Mouse (Mus musculus) CH12.LX (cell line): Measurements from ENCODE around the gene Angel2. TPM values are rescaled to one million over a fixed set of nuclear protein-coding genes. Genes with fewer than 3 reads are reported as not detected.
A peak's percentile ranks its signal among the peaks of the same experiment; 100 is the strongest.

Experiments used
- DNase-seq: peaks from one replicate; pipeline ENCODE4 v3.0.0-alpha.2; 2013; ENCODE audit errors: extremely low read depth
- H3K27ac ChIP-seq: 2 replicates; pipeline ENCODE4 v1.5.1; 2012; ENCODE audit warnings: low read depth, mild to moderate bottlenecking, control low read depth, moderate library complexity; ENCODE audit not compliant: insufficient read depth
- H3K27me3 ChIP-seq: replicated peaks from 2 replicates; pipeline ENCODE3; 2012; ENCODE audit warnings: inconsistent platforms
- H3K36me3 ChIP-seq, 2 experiments: replicated peaks in 1 of 2; 2 replicates each; pipeline versions ENCODE3 to v1.6.1; 2012; ENCODE audit warnings: inconsistent platforms in 1 of 2, low read length in 1 of 2, mild to moderate bottlenecking in 1 of 2, mixed read lengths in 1 of 2, moderate library complexity in 1 of 2; ENCODE audit not compliant: control insufficient read depth in 1 of 2, insufficient read depth in 1 of 2
- H3K4me1 ChIP-seq, 2 experiments: 2 replicates each; pipeline ENCODE4 v1.6.1; 2012; ENCODE audit warnings: inconsistent platforms in 1 of 2, moderate library complexity in 1 of 2; ENCODE audit not compliant: insufficient read depth in 2 of 2, control insufficient read depth in 1 of 2
- H3K4me2 ChIP-seq: 2 replicates; pipeline ENCODE4 v1.6.1; 2012; ENCODE audit warnings: low read depth, mild to moderate bottlenecking, control low read depth; ENCODE audit not compliant: poor library complexity, insufficient read depth, severe bottlenecking
- H3K4me3 ChIP-seq, 3 experiments: fragments of 150-350 bp in 1 of 3; sonication (generic) in 1 of 3; replicated peaks in 1 of 3; 2 replicates each; pipeline versions ENCODE3 to v1.5.1; 2011 to 2012; ENCODE audit warnings: low read depth in 2 of 3, low read length in 2 of 3, mild to moderate bottlenecking in 2 of 3, moderate library complexity in 2 of 3, control low read depth in 1 of 3, improper control_type of control experiment in 1 of 3, inconsistent platforms in 1 of 3, mixed read lengths in 1 of 3; ENCODE audit not compliant: poor library complexity in 1 of 3
- H3K79me2 ChIP-seq: replicated peaks from 2 replicates; pipeline ENCODE4 v1.6.1; 2012; ENCODE audit warnings: mild to moderate bottlenecking, moderate library complexity; ENCODE audit not compliant: control insufficient read depth, poor library complexity, insufficient read depth, severe bottlenecking; ENCODE audit errors: extremely low read depth
- H3K9ac ChIP-seq: 2 replicates; pipeline ENCODE4 v1.6.1; 2012; ENCODE audit warnings: low read depth, mild to moderate bottlenecking, control low read depth, moderate library complexity; ENCODE audit not compliant: insufficient read depth
- H3K9me3 ChIP-seq: replicated peaks from 2 replicates; pipeline ENCODE3; 2012; ENCODE audit warnings: low read length, inconsistent platforms, mixed read lengths
- CHD1 ChIP-seq: IDR thresholded peaks from 2 replicates; pipeline ENCODE4 v1.6.1; 2012; ENCODE audit warnings: low read depth, low read length, improper control_type of control experiment, inconsistent platforms
- CHD2 ChIP-seq: IDR thresholded peaks from 2 replicates; pipeline ENCODE4 v1.6.1; 2011; ENCODE audit warnings: low read length, improper control_type of control experiment
- CTCF ChIP-seq, 2 experiments: IDR thresholded peaks in 1 of 2; conservative IDR thresholded peaks in 1 of 2; 2 replicates each; pipeline ENCODE4 v1.5.1; 2011 to 2012; ENCODE audit warnings: low read depth in 2 of 2, low read length in 2 of 2, improper control_type of control experiment in 1 of 2, inconsistent platforms in 1 of 2, mild to moderate bottlenecking in 1 of 2, moderate library complexity in 1 of 2
- E2F4 ChIP-seq: IDR thresholded peaks from 2 replicates; pipeline ENCODE4 v1.6.1; 2011; ENCODE audit warnings: low read depth, low read length, improper control_type of control experiment; ENCODE audit not compliant: insufficient replicate concordance
- EP300 ChIP-seq: IDR thresholded peaks from 2 replicates; pipeline ENCODE4 v1.6.1; 2011; ENCODE audit warnings: low read length, improper control_type of control experiment
- GABPA ChIP-seq: IDR thresholded peaks from 2 replicates; pipeline ENCODE4 v1.6.1; 2012; ENCODE audit warnings: low read depth, low read length, improper control_type of control experiment, inconsistent platforms; ENCODE audit not compliant: insufficient replicate concordance
- HCFC1 ChIP-seq: IDR thresholded peaks from 2 replicates; pipeline ENCODE4 v1.6.1; 2012; ENCODE audit warnings: low read depth, mild to moderate bottlenecking, inconsistent platforms, low read length, improper control_type of control experiment
- IRF4 ChIP-seq: IDR thresholded peaks from 2 replicates; pipeline ENCODE4 v1.6.1; 2014; ENCODE audit warnings: low read depth, mild to moderate bottlenecking, inconsistent platforms, low read length, improper control_type of control experiment
- JUND ChIP-seq: conservative IDR thresholded peaks from 2 replicates; pipeline ENCODE4 v1.6.1; 2011; ENCODE audit warnings: low read depth, low read length, improper control_type of control experiment
- MEF2A ChIP-seq: IDR thresholded peaks from 2 replicates; pipeline ENCODE4 v1.6.1; 2014; ENCODE audit warnings: low read depth, mild to moderate bottlenecking, inconsistent platforms, low read length, improper control_type of control experiment, borderline replicate concordance
- MXI1 ChIP-seq: IDR thresholded peaks from 2 replicates; pipeline ENCODE4 v1.6.1; 2011; ENCODE audit warnings: mild to moderate bottlenecking, low read depth, low read length, improper control_type of control experiment
- NRF1 ChIP-seq: IDR thresholded peaks from 2 replicates; pipeline ENCODE4 v1.6.1; 2014; ENCODE audit warnings: low read depth, mild to moderate bottlenecking, inconsistent platforms, low read length, improper control_type of control experiment, moderate library complexity
- PAX5 ChIP-seq: IDR thresholded peaks from 2 replicates; pipeline ENCODE4 v1.6.1; 2012; ENCODE audit warnings: low read length, inconsistent platforms, mixed read lengths
- POLR2A ChIP-seq: IDR thresholded peaks from 2 replicates; pipeline ENCODE4 v1.6.1; 2011; ENCODE audit warnings: low read depth, mild to moderate bottlenecking, improper control_type of control experiment, low read length
- POLR2AphosphoS2 ChIP-seq: IDR thresholded peaks from 2 replicates; pipeline ENCODE4 v1.6.1; 2011; ENCODE audit warnings: low read depth, low read length, improper control_type of control experiment
- RAD21 ChIP-seq: IDR thresholded peaks from 2 replicates; pipeline ENCODE4 v1.6.1; 2011; ENCODE audit warnings: low read depth, mild to moderate bottlenecking, low read length, improper control_type of control experiment, moderate library complexity
- SIN3A ChIP-seq: IDR thresholded peaks from 2 replicates; pipeline ENCODE4 v1.6.1; 2012; ENCODE audit warnings: low read length, improper control_type of control experiment, inconsistent platforms
- SMC3 ChIP-seq: IDR thresholded peaks from 2 replicates; pipeline ENCODE4 v1.6.1; 2011; ENCODE audit warnings: low read depth, low read length, improper control_type of control experiment
- TCF12 ChIP-seq: IDR thresholded peaks from 2 replicates; pipeline ENCODE4 v1.6.1; 2014; ENCODE audit warnings: low read depth, mild to moderate bottlenecking, inconsistent platforms, low read length, improper control_type of control experiment
- ZMIZ1 ChIP-seq: IDR thresholded peaks from 2 replicates; pipeline ENCODE4 v1.6.1; 2012; ENCODE audit warnings: low read depth, mild to moderate bottlenecking, inconsistent platforms, low read length, improper control_type of control experiment
- ZNF384 ChIP-seq: IDR thresholded peaks from 2 replicates; pipeline ENCODE4 v1.6.1; 2012; ENCODE audit warnings: low read depth, low read length, improper control_type of control experiment, inconsistent platforms
- dilution Hi-C: fragments of 300-500 bp; cut with MboI; formaldehyde crosslinking; loops from 2 replicates; pipeline ENCODE4 v1.14.3; 2020; ENCODE audit warnings: low sequenced_read_pairs; ENCODE audit not compliant: extremely low pct_unique_long_range_greater_than_20kb, extremely low pct_ligation_motif_present
- in situ Hi-C: fragments of 300-500 bp; cut with MboI; formaldehyde crosslinking; loops from 3 replicates; pipeline ENCODE4 v1.14.3; 2019; ENCODE audit warnings: low sequenced_read_pairs, low pct_ligation_motif_present, low pct_unique_long_range_greater_than_20kb, mixed read lengths
- polyA plus RNA-seq: library from polyadenylated mRNA; unstranded; fragments of >175 nt; gene quantifications from 2 replicates; pipeline ENCODE4 v1.2.1, GENCODE M21; 2012; ENCODE audit warnings: low read depth; ENCODE audit not compliant: insufficient read length
- total RNA-seq, 2 experiments: library from RNA; depleted of rRNA; stranded (reverse); fragments of 300-350 nt in 1 of 2; fragments of >200 nt in 1 of 2; gene quantifications; 2 replicates each; pipeline ENCODE4 v1.2.3; 2012 to 2014

Angel2 gene
- total and polyA plus RNA-seq, 3 experiments = 24.4 to 49.9 (median 34.8) TPM

DNA sequence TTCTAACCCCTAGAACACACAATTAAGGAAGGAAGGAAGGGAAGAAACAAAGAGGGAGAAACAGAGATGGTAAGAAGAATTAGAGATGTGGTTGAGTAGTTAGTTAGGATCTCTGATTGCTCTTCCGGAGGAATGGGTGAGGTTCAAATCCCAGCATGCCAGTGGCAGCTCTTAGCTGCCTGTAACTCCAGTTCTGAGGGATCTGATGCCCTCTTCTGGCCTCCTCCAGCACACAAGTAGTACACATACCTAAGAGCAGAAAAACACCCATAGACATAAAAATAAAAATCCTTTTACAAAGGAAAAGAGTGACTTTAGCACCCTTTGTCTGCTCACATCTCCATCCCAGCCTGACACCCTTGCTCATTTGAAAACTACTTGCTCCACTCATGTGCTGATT, 12.3 kb upstream of the Angel2 start:
- H3K27ac ChIP-seq = no peak overlapping the region
- 0 out of 2 replicates have a peak overlapping the region, but pooled peaks have one; percentile 33 for H3K9ac ChIP-seq
- dilution Hi-C loops = no loop called here
- no peaks in the 10 kb centered on the region for H3K9me3 ChIP-seq
- in situ Hi-C loops = no loop called here
- H3K4me2 ChIP-seq = peak overlapping the region; percentile 67
- peak; percentile 27 for TF ChIP-seq SMC3
- TF ChIP-seq SIN3A = no peak
- no peak for TF ChIP-seq HCFC1
- no peak for TF ChIP-seq POLR2A
- TF ChIP-seq PAX5 = no peak
- TF ChIP-seq IRF4 = no peak
- TF ChIP-seq MXI1 = no peak
- TF ChIP-seq RAD21 = peak; percentile 41
- TF ChIP-seq E2F4 = no peak
- no peak for TF ChIP-seq MEF2A
- no peak for TF ChIP-seq EP300
- no peak for TF ChIP-seq ZNF384
- no peak for TF ChIP-seq POLR2AphosphoS2
- no peak for TF ChIP-seq ZMIZ1
- TF ChIP-seq NRF1 = no peak
- no peak for TF ChIP-seq TCF12
- TF ChIP-seq CHD1 = no peak
- no peak for TF ChIP-seq CHD2
- peak in 1 of 2 experiments; percentile 57; a peak in 2 of 4 replicates for TF ChIP-seq CTCF (conservative IDR thresholded peaks at IDR 0.05 in 1 of 2, IDR thresholded peaks at IDR 0.05 in 1 of 2; ENCODE audit: low read depth in 2 of 2, low read length in 2 of 2)
- peaks cover 0 to 6% of the 10 kb centered on the region in 2 experiments for H3K36me3 ChIP-seq
- H3K4me3 ChIP-seq = peak overlapping the region in 1 of 3 experiments; percentile 89
- peak; percentile 37 for DNase-seq
- peaks cover 6 to 27% of the 10 kb centered on the region in 2 experiments for H3K4me1 ChIP-seq
- H3K27me3 ChIP-seq = no peaks in the 10 kb centered on the region
- H3K79me2 ChIP-seq = peaks cover 2% of the 10 kb centered on the region; the same call in 1 of the 2 replicates

GRCm38 (mm10) chr1:190918938-190919337, 6.0 kb upstream of the Angel2 start:
- no peaks in the 10 kb centered on the region for H3K27me3 ChIP-seq
- H3K4me2 ChIP-seq = no peak overlapping the region
- H3K27ac ChIP-seq = no peak overlapping the region
- peaks cover 2% of the 10 kb centered on the region; the same call in 1 of the 2 replicates for H3K79me2 ChIP-seq
- H3K36me3 ChIP-seq = no peaks in the 10 kb centered on the region
- no peak overlapping the region for H3K4me3 ChIP-seq
- H3K9me3 ChIP-seq = no peaks in the 10 kb centered on the region
- no peak overlapping the region for H3K9ac ChIP-seq
- no peak for TF ChIP-seq MEF2A
- no peak for TF ChIP-seq SIN3A
- no peak for TF ChIP-seq ZMIZ1
- TF ChIP-seq JUND = no peak
- no peak for TF ChIP-seq E2F4
- TF ChIP-seq CHD2 = no peak
- no peak for TF ChIP-seq MXI1
- no peak for TF ChIP-seq GABPA
- TF ChIP-seq ZNF384 = 0 out of 2 replicates have a peak, but pooled peaks have one; percentile 28
- H3K4me1 ChIP-seq = peaks cover 8 to 10% of the 10 kb centered on the region in 2 experiments; a peak in 2 of 4 replicates
- no peak for DNase-seq
- dilution Hi-C loops (no loop called here), in situ Hi-C loops (no loop called here)
